Mouse (Mus musculus) forebrain, embryonic 15.5 days (tissue): ENCODE data around the gene Maea. TPM values are rescaled to one million over a fixed set of nuclear protein-coding genes. Genes with fewer than 3 reads are reported as not detected.

Experiments used
- ATAC-seq: fragments of 200-750 bp; cut with Nextera tagmentation; replicated peaks from 2 replicates; pipeline ENCODE4 v1.8.0; 2017; ENCODE audit warnings: mild to moderate bottlenecking, moderate TSS enrichment, moderate library complexity
- H3K27ac ChIP-seq: fragments of 300-500 bp; sonication (generic); replicated peaks from 2 replicates; pipeline ENCODE4 v1.5.1; 2015; ENCODE audit warnings: mild to moderate bottlenecking, inconsistent platforms
- H3K27me3 ChIP-seq: fragments of 300-500 bp; sonication (generic); 2 replicates; pipeline ENCODE4 v1.6.1; 2015; ENCODE audit warnings: inconsistent platforms
- H3K36me3 ChIP-seq: fragments of 300-500 bp; sonication (generic); 2 replicates; pipeline ENCODE4 v1.6.1; 2015; ENCODE audit warnings: mild to moderate bottlenecking, inconsistent platforms
- H3K4me1 ChIP-seq: fragments of 300-500 bp; sonication (generic); 2 replicates; pipeline ENCODE4 v1.6.1; 2015; ENCODE audit warnings: inconsistent platforms
- H3K4me2 ChIP-seq: fragments of 300-500 bp; sonication (generic); replicated peaks from 2 replicates; pipeline ENCODE4 v1.6.1; 2015; ENCODE audit warnings: mild to moderate bottlenecking, inconsistent platforms
- H3K4me3 ChIP-seq: fragments of 300-500 bp; sonication (generic); 2 replicates; pipeline ENCODE4 v1.5.1; 2015; ENCODE audit warnings: mild to moderate bottlenecking, inconsistent platforms
- H3K9ac ChIP-seq: fragments of 300-500 bp; sonication (generic); replicated peaks from 2 replicates; pipeline ENCODE4 v1.6.1; 2015; ENCODE audit warnings: mild to moderate bottlenecking, inconsistent platforms
- H3K9me3 ChIP-seq: fragments of 300-500 bp; sonication (generic); 2 replicates; pipeline ENCODE4 v1.6.1; 2016; ENCODE audit warnings: inconsistent platforms
- WGBS: fragments of 180-500 bp; shearing (Covaris S2); methylation state at CpG from one replicate; pipeline ENCODE4 v1.1.7; 2015; ENCODE audit warnings: mixed read lengths; 5-methylcytosine and 5-hydroxymethylcytosine counted together
- polyA plus RNA-seq: library from polyadenylated mRNA; unstranded; fragments of >200 nt; fragmentation: Nextera tagmentation; extraction: Ambion mirVana; gene quantifications from 2 replicates; pipeline ENCODE4 v1.2.1, GENCODE M21; 2015

The Maea gene
- polyA plus RNA-seq, 1 experiment from 2014 or later: 107 TPM

DNA sequence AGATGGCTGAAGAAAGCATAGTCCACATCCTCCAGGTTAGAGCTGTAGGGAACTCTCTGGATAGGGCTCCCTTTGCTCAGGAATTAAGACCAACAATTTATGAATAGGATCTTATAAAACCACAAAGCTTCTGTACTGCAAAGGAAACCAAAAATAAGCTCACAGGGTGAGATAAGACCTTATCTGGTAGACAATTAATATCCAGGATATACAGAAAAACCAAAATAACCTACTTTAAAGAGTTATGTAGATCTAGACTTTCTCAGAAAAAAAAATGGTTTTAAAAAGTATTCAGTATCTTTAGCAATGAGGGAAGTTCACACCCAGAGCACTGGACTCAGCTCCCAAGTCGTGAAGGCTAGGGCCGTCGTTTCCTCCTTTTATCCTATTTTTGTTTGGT, 85.0 kb downstream of the Maea start:
- Histone ChIP-seq H3K4me1 (no peaks in the 10 kb centered on the region), H3K27ac (no peak overlapping the region), H3K9me3 (no peaks in the 10 kb centered on the region), H3K9ac (no peak overlapping the region), H3K36me3 (no peaks in the 10 kb centered on the region; the same call in 1 of the 2 replicates), H3K4me2 (no peak overlapping the region), H3K27me3 (peaks cover 3% of the 10 kb centered on the region; the same call in 1 of the 2 replicates), H3K4me3 (no peak overlapping the region)
- WGBS: 82% methylated on average over 3 of the region's 3 CpGs
- no peak for ATAC-seq

Other genes with a start within 250 kb of the Maea start
- not detected in 2 replicates for gene Slc5a1, start 231.3 kb upstream of the Maea start, polyA plus RNA-seq
- gene Spon2, start 117.1 kb upstream of the Maea start, polyA plus RNA-seq: 3.1 TPM in 2 replicates
- 534 and 562 TPM in 2 replicates for gene Ctbp1, start 60.5 kb upstream of the Maea start, polyA plus RNA-seq
- 8.5 and 8.8 TPM in 2 replicates for gene Uvssa, start 43.0 kb downstream of the Maea start, polyA plus RNA-seq
- not detected in 2 replicates for gene Nkx1-1, start 98.5 kb downstream of the Maea start, polyA plus RNA-seq